Mouse (Mus musculus) heart, adult 9 months (tissue): ENCODE results near the gene Parp6.
A peak's percentile ranks its signal among the peaks of the same experiment; 100 is the strongest.

ENCODE experiments used
- DNase-seq, 2 experiments: peaks; one replicate each; pipeline ENCODE4 v3.0.0; 2022; ENCODE audit warnings: low spot score in 2 of 2

The Parp6 gene

DNA sequence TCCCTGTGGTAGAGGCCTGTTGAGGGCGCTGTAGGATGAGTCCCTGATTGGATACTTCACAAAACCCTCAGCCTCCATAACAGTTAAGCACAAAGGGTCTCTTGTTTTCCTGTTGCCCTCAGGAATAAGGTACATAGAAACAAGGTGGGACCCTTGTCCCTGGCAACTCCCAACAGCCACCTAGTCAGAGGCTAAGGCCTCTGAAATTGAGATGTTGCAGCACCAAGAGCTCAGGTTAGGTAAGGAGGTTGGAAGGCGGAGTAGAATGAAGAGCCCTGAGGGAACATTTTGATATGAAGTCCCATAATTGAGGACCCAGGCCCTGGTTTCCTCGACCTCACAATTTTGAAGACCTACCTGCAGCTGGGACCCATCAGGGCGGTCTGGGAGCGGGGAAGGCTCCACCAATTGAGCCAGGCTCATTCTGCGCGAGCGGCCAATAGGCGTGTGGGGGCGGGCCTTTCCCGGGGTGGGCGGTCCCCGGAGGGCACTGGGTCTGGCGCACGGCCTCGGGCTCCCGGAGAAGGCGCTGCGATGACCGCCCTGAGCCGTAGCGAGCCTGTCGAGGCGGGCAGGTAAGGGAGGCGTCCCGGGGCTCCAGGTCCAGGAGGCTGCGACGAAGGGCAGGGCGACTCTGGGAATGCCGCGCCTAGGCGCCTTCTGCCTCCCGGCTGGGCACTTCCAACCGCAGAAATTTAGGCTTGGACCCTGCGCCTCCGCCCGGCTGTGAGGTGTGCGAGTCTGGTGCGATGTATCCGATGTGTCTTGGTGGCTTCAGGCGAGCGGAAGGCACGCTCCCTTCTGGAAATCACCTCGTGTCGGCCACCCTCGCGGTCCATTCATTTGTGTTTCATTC, 62.8 kb downstream of the Parp6 start, which contains the start of gene Gramd2:
Gene Gramd2 (plus strand): TSS at position 467 of the 856 bp plus-strand sequence.
- DNase-seq = peak in 1 of 2 experiments; percentile 64

DNA sequence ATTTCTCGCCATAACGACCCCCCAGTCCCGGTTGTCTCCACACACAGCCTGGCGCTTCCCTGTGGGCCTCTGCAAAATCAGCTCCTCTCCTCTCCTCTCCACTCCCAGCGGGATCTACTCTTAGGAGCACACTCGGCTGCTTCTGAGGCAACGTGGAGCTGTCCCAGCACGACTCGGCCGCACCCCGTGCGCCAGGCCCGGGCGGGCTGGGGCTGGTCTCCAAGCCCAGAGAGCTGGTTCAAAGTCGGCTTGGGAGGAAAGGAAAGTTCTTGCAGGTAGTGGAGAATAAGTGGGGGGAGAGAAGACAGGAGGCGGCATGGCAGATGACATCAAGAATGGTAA, 63.4 kb downstream of the Parp6 start:
- no peak for DNase-seq

DNA sequence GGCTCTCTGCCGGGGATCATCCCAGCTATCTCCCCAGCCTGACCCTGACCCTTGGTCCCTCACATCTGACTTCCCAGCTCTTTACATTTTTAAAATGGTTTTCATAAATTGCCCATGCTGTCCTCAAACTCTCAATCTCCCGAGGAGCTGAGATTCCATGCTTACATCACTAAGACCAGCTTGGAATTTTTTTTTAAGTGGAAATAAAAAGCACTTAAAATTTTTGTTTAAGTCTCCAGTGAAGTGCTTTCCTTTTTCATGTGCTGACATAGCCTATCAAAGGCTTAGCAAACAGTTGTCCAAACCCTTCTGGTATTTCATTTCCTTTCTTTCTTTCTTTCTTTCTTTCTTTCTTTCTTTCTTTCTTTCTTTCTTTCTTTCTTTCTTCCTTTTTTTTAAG, 66.9 kb downstream of the Parp6 start:
- DNase-seq = no peak

DNA sequence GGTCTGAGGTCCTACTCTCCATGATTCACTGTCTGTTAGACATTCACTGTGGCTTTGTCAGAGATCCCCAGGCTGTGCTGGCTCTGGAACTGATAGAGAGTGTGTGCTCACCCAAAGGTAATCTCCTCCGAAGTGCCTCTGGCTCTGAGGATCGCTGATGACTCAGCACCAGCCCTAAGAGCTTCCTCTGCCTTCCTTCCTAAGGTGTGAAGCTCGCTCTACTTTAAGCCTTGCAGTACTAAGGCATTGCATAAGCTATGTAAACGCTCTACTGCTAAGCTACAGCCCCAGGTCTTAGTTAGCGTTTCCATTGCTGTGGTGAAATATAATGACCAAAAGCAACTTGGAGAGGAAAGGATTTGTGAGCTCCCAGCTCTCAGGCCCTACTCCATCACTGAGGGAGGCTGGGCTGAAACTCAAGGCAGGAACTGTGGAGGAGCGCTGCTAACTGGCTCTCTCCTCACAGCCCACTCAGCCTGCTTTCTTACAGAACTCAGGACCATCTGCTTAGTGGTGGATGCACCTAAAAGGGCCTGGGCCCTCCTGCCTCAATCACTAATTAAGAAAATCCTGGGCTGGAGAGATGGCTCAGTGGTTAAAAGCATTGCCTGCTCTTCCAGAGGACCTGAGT, 70.4 kb downstream of the Parp6 start:
- no peak for DNase-seq

DNA sequence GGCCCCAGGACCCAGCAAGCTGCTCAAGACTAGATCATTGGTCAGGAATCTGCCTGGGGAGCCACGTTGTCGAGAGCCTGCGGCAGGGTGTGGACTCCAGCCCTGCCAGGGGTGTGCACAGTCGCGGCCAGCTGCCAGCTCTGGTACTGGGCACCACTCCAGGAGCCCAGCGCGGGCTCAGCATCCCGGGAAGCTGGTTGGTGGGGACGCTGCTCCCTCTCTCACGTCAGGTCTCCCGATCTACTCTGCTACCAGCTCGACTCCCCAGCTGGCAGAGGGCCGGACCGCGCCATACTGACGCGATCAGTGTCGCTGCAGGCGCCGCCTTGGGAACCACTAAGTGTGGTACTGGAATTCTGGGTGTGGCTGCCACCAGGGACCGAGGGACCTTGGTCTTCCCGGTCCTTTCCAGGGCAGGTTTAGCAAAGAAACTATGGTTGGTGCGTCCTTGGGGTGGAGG, 74.6 kb downstream of the Parp6 start:
- peak; percentile 66 to 82 for DNase-seq

DNA sequence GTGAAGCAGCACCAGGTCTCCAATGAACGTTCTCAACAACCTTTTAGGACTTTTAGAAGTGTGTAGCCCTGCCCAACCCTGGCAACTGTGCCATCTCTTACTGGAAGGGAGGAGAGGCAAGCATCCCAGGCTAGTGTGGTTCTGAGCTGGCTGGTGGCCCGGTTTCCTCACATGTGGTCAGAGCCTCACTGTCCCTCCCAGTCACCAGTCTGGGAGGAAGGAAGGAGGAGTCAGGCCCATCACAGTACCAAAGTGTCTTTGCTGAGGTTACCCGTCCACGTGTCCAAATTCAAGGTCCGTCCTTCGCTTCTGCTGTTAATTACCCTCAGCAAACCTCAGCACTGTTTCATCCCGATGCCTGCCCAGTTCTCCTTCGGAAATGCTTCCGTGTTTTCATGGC, 75.1 kb downstream of the Parp6 start:
- DNase-seq = peak in 1 of 2 experiments; percentile 20

DNA sequence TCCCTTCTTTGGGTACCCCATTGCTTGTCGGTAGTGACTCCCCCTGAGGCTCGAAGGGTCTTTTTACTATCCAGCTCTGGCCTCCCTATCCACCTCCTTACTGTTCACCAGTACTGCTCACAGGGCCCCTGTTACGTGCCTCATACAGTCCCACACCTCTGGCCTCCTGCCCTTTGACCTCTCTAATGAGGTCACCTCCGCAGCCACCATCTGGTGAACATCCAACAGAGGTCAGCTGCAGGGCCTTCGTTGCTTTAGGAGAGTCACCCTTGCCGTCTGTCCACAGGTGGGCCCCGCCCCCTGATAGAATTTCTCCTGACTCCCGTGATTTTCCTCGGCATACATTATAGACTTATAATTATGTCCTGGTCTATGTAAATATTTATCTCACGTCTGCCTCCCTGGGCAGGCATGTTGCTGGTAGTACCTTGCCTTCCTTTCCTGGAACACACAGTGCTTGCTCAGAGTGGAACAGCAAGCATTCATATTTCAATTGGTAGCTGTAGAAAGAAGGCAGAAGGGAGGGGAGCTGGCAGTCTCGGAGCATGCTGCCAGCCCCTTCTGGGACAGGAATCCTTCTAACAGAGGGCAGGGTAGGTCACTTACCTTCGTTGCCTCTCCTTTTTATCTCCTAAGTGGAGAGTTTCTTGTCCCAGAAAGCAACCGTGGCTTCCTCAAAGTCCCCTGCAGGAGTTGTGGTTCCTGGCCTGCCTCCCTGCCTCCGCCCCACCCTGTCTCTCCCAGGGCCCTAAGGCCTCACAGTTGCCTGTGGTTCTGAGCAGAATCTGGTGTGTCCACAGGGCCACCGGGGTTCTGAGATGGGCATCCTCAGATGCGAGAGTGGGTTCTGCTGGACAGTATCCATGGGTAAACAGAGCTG, 77.7 kb downstream of the Parp6 start:
- DNase-seq = no peak

DNA sequence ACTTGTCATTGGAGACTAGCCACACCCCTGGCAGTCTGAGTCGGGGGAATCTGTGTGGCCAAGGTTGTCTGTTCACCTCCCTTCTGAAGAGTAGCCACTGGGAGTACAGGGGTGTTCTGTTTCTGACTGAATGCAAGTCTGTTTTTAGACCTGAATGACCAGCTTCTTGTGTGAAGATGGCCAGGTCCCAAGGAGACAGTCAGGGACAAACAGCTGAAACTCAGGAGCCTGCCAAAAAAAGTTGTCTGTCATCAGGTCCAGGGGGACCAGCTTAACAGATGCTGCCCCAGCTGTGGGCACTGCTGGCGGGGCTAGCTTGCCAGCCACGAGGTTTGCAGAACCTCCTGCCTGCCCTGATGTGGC, 78.3 kb downstream of the Parp6 start:
- peak in 1 of 2 experiments; percentile 21 for DNase-seq

DNA sequence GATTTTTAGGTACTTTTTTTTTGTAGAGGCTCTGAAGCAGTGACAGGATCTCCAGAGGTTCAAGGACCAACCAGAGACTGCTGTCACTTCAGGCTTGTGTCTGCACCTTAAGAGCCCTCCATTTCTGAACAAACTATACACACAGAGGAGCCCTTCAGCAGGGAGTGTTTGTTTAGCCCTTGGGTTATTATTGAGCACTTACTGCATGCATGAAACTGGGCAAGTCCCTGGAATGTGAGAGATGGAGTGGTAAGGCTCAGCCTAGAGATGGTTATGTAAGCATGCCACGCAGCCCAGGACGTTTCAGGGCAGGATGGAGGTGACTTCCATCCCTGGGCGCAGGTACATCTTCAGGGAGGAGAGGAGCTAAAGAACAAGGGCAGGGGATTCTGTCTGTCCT, 79.3 kb downstream of the Parp6 start:
- no peak for DNase-seq
